Mouse (Mus musculus) thymus, adult 18-20 months (tissue): ENCODE measurements around the gene Tlcd1.
"Not testable (repeated sequence)": the region's sequence is repeated elsewhere in the genome, so short reads cannot be mapped to it uniquely, and the experiment has no call there.

ENCODE experiments used
- DNase-seq, 2 experiments: peaks; one replicate each; pipeline ENCODE4 v3.0.0; 2022; ENCODE audit warnings: mixed read lengths in 2 of 2

Gene Tlcd1

DNA sequence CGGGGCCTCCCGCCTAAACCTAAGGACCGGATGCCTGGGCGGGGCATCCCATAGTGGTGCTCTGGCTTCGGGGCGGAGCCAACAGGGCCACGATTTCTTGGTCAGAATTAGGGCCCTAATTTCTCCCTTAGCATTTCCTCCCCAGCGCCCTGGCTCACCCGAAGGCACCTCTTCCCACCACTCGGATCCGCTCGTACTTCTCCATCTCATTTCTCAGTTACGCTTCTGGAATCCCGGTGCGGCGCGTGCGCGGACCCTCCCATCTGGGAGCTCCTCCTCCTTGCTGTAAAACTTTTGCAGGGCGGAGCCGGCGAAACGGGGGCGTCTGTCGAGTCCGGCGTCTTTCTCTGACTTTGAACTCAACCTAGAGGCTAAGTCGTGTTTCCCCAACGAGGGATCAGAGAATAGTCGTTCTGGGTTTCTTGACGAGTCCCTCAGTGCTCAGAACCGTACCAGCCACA lies at the start of gene Tlcd1, which contains the start of gene Nek8:
Gene Tlcd1, plus strand, starts transcription at position 310 of the 461 bp plus-strand sequence.
Gene Nek8, minus strand, starts transcription at position 274 of the 461 bp plus-strand sequence.
- DNase-seq, result peak; percentile 87 to 91

- DNase-seq, result no peak
These were observed 49.8 kb upstream of the Tlcd1 start for GRCm38 (mm10) chr11:78126739-78127138.

GRCm38 (mm10) chr11:78129458-78129857 lies 47.1 kb upstream of the Tlcd1 start:
- DNase-seq, result no peak

GRCm38 (mm10) chr11:78133915-78134314 lies 42.6 kb upstream of the Tlcd1 start:
- DNase-seq, result no peak

GRCm38 (mm10) chr11:78134344-78134743 lies 42.2 kb upstream of the Tlcd1 start:
- no peak for DNase-seq

DNA sequence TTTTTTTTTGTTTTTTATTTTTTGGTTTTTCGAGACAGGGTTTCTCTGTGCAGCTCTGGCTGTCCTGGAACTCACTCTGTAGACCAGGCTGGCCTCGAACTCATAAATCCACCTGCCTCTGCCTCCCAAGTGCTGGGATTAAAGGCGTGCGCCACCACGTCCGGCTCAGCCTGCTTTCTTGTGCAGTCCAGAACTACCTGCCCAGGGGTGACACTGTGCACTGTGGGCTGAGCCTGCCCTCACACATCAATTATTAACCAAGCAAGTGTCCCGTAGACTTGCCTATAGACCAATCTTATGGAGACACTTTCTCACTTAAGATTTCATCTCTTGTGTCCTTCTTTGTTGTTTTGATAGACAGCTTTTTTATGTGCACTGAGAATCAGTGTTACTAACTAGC lies 41.2 kb upstream of the Tlcd1 start:
- not testable (repeated sequence) for DNase-seq

- no peak for DNase-seq
These were observed 40.4 kb upstream of the Tlcd1 start for GRCm38 (mm10) chr11:78136132-78136531.

DNA sequence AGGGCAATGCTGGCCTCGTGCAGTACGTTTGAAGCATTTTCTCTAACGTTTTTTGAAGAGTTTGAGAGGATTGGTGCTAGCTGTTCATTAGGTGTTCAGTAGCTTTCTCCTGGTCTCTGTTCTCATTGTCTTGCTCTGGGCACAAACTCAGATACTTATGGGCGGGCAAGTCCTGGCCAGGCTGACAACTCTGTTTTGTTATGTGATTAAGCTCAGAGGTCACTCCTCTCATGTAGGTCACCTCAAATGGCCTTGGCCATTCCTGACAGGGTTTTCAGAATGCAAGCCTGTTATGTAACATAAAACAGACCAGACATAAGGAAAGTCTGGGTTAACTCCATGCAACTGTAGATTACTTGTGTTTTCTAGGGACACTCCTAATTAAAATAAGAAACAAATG lies 38.9 kb upstream of the Tlcd1 start:
- no peak for DNase-seq

GRCm38 (mm10) chr11:78138023-78138422 lies 38.5 kb upstream of the Tlcd1 start:
- no peak for DNase-seq

GRCm38 (mm10) chr11:78140665-78141064 lies 35.8 kb upstream of the Tlcd1 start:
- no peak for DNase-seq

- DNase-seq, result no peak
These were observed 33.0 kb upstream of the Tlcd1 start for GRCm38 (mm10) chr11:78143520-78143919.

DNA sequence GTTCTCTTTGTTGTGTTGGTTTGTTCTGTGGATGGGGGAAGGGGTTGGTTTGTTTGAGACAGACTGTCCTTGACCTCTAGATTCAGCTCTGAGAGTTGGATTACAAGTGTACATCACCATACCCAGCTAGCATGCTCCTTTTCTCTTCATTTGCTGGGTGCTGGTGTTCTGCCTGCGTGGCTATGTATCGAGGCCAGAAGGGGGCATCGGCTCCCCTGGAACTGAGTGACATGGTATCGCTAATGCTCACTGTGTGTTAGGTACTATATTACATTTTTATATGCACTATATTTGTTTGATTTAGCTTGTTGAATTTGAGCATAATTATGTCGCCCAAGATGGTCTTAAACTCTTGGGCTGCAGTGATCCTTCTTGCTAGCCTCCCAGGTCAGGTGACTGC lies 30.3 kb upstream of the Tlcd1 start:
- DNase-seq, result no peak

GRCm38 (mm10) chr11:78146707-78147543 lies 29.6 kb upstream of the Tlcd1 start:
- DNase-seq, result no peak

- DNase-seq, result no peak
These were observed 25.4 kb upstream of the Tlcd1 start for GRCm38 (mm10) chr11:78151161-78151560.

- DNase-seq, result no peak
These were observed 23.9 kb upstream of the Tlcd1 start for GRCm38 (mm10) chr11:78152299-78153231.

- DNase-seq, result no peak
These were observed 22.7 kb upstream of the Tlcd1 start for GRCm38 (mm10) chr11:78153778-78154177.

GRCm38 (mm10) chr11:78155674-78156073 lies 20.8 kb upstream of the Tlcd1 start:
- no peak for DNase-seq

GRCm38 (mm10) chr11:78156156-78156699 lies 20.3 kb upstream of the Tlcd1 start:
- no peak for DNase-seq

- DNase-seq, result peak; percentile 61 to 68
These were observed 17.4 kb upstream of the Tlcd1 start for GRCm38 (mm10) chr11:78159096-78159495.

DNA sequence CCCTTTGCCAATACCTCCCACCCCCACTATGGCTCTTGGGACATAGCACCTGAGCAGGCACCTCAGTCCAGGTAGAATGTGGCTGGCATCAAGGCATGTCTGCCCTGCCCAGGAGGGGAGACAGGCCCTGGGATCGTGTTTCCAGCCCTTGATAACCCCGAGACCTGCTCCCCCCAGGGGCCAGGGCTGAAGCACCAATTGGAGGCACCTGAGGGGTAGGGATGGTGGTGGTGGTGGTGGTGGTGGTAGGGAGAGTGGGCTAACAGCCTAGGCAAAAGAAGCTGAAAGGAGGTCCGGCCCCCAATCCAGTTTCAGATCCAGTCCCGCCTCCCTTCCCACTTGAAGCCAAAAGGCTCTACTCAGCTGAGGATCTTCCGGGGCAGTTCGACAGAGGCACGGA lies 17.0 kb upstream of the Tlcd1 start:
- peak in 1 of 2 experiments; percentile 24 for DNase-seq

GRCm38 (mm10) chr11:78160171-78160570 lies 16.3 kb upstream of the Tlcd1 start:
- no peak for DNase-seq

DNA sequence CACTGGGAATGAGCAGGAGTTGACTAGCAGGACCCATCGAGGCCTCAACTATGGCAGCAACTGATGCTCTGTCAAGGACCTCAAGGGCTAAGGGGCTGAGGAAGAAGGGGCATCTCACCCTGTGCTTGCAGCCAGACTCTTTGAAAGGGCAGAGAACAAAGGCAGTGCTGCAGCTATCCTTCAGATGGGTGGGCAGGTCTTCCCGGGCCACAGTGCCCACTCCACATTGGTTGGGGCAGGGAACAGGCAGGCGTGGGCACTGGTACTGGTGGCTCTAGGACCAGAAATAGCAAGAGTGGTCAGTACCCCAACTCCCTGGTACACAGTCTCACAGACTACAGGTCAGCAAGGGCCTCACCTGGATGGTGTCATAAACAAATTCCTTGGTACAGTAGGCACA lies 15.8 kb upstream of the Tlcd1 start:
- DNase-seq, result no peak

DNA sequence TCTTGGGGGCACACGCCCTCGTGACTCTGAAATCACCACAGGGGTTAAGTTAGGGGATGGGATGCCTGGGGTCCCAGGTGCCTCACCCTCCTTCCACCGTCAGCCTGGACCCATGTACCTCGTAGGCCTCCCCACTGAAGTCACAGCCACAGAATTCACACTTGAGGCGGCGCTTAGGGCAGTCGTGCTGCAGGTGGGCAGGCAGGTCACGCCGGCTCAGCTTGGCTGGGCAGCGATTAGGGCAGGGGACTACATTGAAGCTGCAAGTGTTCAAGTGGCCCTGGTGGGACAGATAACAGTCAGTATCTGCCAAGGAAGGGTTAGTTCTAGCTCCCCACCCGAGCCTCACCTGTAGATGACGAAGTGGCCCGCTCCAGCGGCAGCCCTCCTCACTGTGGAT lies 15.3 kb upstream of the Tlcd1 start:
- DNase-seq, result no peak
